Mouse (Mus musculus): ENCODE data around the gene Sdf4. TPM values are rescaled to one million over a fixed set of nuclear protein-coding genes. Genes with fewer than 3 reads are reported as not detected.

Sdf4 gene
- 156 and 162 TPM in 2 replicates for polyA plus RNA-seq (2015; fragmentation: Nextera tagmentation; extraction: Ambion mirVana)

DNA sequence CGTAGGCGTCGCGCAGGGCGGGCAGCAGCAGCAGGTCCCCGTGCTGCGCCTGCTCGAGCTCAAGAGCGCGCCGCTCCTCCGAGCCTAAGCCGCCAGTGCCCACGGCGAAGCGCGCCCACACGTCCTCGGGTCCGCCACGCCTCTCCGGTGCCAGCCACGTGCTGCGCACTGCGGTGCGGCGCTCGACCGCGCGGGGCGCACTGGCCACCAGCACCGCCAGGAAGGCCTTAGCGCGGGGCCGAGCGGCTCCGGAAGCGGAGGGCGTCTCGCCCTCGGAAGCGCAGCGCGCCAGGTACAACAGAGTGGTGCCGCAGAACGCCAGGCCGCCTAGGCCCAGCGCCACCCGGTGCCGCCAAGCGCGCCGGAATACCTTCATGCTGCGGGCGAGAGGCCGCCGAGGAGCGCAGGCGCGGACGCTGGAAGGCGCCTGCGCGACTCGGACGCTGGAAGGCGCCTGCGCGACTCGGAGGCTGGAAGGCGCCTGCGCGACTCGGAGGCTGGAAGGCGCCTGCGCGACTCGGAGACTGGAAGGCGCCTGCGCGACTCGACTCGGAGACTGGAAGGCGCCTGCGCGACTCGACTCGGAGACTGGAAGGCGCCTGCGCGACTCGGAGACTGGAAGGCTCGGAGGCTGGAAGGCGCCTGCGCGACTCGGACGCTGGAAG lies at the start of gene Sdf4, which contains the start of gene B3galt6:
Gene Sdf4, plus strand, starts transcription at position 632 of the 665 bp plus-strand sequence.
Gene B3galt6, minus strand, starts transcription at position 409 of the 665 bp plus-strand sequence.
- H3K9me3 ChIP-seq = no peaks in the 10 kb centered on the region
- H3K4me2 ChIP-seq = peak within 1 kb of the TSS; percentile 97
- 1% methylated on average over 99 of the region's 99 CpGs for WGBS
- peaks cover 32% of the 10 kb centered on the region for H3K4me1 ChIP-seq
- peak; percentile 87 for ATAC-seq (ENCODE audit: borderline replicate concordance, extremely low read depth, low FRiP score, low TSS enrichment)
- H3K27ac ChIP-seq = peak within 1 kb of the TSS; percentile 97
- H3K27me3 ChIP-seq = no peaks in the 10 kb centered on the region
- H3K9ac ChIP-seq = peak within 1 kb of the TSS; percentile 80
- peak within 1 kb of the TSS; percentile 87 for H3K4me3 ChIP-seq
- H3K36me3 ChIP-seq = peaks cover 13% of the 10 kb centered on the region

GRCm38 (mm10) chr4:155943049-155943452 lies 49.6 kb upstream of the Sdf4 start:
- H3K4me1 ChIP-seq = peaks cover 23% of the 10 kb centered on the region
- H3K27ac ChIP-seq = peak overlapping the region; percentile 89
- WGBS = under 1% methylated on average over 17 of the region's 17 CpGs
- peak overlapping the region; percentile 75 for H3K9ac ChIP-seq
- H3K9me3 ChIP-seq = no peaks in the 10 kb centered on the region
- H3K4me2 ChIP-seq = peak overlapping the region; percentile 94
- ATAC-seq (ENCODE audit: borderline replicate concordance, extremely low read depth, low FRiP score, low TSS enrichment) = peak; percentile 36
- no peaks in the 10 kb centered on the region for H3K27me3 ChIP-seq
- H3K36me3 ChIP-seq = peaks cover 7% of the 10 kb centered on the region
- H3K4me3 ChIP-seq = peak overlapping the region; percentile 98

DNA sequence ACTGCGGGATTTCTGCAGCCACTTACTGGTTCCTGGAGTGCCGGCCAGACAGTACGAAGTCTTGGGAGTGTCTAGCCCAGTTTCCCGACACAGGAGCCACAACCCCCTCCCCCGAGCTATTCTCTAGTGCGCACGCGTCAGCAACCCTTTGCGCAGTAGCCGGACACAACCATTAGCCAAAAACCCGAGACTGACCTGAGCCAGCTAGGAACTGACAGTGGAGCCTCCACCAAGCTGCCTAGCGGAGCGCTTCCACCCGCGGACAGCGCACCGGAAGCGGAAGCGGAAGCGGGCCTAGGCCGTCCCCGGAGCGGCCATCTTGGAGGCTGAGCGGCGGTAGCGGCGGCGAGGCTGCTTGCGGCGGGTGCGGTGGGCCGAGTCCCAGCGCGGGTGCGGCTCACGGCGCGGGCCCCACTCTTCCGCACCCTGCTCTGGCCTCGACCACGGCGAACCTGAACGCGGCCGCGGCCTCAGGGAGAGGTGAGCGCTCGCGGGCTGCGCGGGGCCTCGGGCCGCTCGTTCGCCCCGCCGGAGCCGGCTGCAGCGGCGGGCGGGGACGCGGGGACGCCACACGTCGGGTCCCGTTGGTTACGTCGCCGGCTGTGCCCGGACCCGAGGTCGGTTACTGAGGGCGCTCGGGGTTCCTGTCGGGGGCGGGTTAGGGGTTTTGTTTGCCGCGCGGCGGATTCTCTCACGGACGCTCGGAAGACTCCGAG lies 49.0 kb upstream of the Sdf4 start, which contains the start of gene Ube2j2:
Gene Ube2j2, plus strand, starts transcription at position 298 of the 716 bp plus-strand sequence.
- H3K4me2 ChIP-seq = peak within 1 kb of the TSS; percentile 94
- ATAC-seq (ENCODE audit: borderline replicate concordance, extremely low read depth, low FRiP score, low TSS enrichment) = peak; percentile 98
- H3K27me3 ChIP-seq = no peaks in the 10 kb centered on the region
- H3K4me3 ChIP-seq = peak within 1 kb of the TSS; percentile 98
- H3K27ac ChIP-seq = peak within 1 kb of the TSS; percentile 89
- no peaks in the 10 kb centered on the region for H3K9me3 ChIP-seq
- peaks cover 23% of the 10 kb centered on the region for H3K4me1 ChIP-seq
- H3K36me3 ChIP-seq = peaks cover 11% of the 10 kb centered on the region
- under 1% methylated on average over 79 of the region's 85 CpGs for WGBS
- peak within 1 kb of the TSS; percentile 75 for H3K9ac ChIP-seq

DNA sequence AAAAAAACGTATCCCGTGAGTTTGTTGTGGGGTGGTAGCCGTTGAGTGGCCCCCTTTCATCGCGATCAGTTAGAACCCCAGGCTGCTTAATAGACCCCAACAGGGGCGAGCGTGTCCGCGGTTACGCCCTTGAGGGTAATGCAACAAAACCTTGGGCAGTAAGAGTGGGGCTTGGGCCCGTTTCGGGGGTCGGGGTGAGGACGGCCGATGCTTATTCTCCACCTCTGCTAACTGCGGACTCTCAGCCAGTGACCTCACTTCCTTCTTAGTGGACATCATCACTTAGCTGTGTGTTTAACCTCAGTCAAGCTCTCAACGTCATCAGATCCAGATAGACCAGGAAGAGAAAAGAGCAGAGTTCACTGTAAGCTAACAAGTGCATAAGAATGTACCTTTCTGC lies 48.4 kb upstream of the Sdf4 start:
- no peak for ATAC-seq (ENCODE audit: borderline replicate concordance, extremely low read depth, low FRiP score, low TSS enrichment)
- Histone ChIP-seq H3K9ac (peak overlapping the region; percentile 75), H3K27ac (peak overlapping the region; percentile 48), H3K27me3 (no peaks in the 10 kb centered on the region), H3K4me2 (peak overlapping the region; percentile 94), H3K9me3 (no peaks in the 10 kb centered on the region), H3K4me1 (peaks cover 23% of the 10 kb centered on the region), H3K4me3 (peak overlapping the region; percentile 98), H3K36me3 (peaks cover 17% of the 10 kb centered on the region)
- WGBS = under 1% methylated on average over 17 of the region's 17 CpGs

DNA sequence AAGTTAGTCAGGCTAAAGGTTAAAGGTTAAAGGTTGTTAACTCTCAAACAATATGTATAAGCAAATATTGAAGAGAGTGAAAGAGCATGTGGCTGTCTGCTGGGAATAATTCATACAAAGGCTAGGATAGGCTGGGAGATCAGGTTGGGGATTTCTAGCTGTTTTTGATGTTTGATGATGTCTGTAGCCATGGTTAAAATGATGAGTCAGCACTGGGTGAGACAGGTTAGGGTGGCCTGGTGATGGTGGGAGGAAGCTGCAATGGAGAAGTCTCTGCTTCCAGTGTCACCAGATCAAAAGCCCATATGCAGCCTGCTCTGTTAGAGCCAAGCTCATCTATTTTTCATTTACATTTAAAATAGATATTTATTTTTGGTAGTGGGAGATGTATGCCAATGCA lies 45.6 kb upstream of the Sdf4 start:
- Histone ChIP-seq H3K4me3 (no peak overlapping the region), H3K4me1 (peaks cover 23% of the 10 kb centered on the region), H3K9ac (no peak overlapping the region), H3K27me3 (no peaks in the 10 kb centered on the region), H3K27ac (no peak overlapping the region), H3K4me2 (no peak overlapping the region), H3K36me3 (peaks cover 45% of the 10 kb centered on the region), H3K9me3 (no peaks in the 10 kb centered on the region)
- ATAC-seq (ENCODE audit: borderline replicate concordance, extremely low read depth, low FRiP score, low TSS enrichment) = no peak

DNA sequence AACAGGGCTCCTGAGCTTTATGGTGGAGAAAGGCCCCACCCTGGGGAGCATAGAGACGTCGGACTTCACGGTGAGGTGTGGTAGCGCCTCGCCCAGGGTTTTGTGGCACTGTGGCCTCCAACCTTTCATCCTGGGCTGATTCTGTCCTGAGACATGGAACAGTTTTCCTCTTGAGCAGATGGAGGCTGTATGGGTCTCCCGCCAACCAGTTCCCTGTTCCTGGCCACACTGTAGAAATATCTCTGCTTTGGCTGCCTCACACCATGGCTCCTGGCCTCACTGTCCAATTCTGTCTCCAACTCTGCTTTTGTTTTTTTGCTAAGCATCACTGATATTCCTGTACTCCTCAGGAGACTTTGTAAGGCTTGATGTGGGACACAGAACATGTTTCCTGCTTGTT lies 37.2 kb upstream of the Sdf4 start:
- Histone ChIP-seq H3K36me3 (peaks cover 81% of the 10 kb centered on the region), H3K27me3 (no peaks in the 10 kb centered on the region), H3K4me3 (no peak overlapping the region), H3K4me2 (no peak overlapping the region), H3K9ac (no peak overlapping the region), H3K9me3 (no peaks in the 10 kb centered on the region), H3K4me1 (0 out of 2 replicates have a peak, but pooled peaks cover 3% of the 10 kb centered on the region), H3K27ac (no peak overlapping the region)
- WGBS = 97% methylated on average over 6 of the region's 6 CpGs
- ATAC-seq (ENCODE audit: borderline replicate concordance, extremely low read depth, low FRiP score, low TSS enrichment) = no peak

DNA sequence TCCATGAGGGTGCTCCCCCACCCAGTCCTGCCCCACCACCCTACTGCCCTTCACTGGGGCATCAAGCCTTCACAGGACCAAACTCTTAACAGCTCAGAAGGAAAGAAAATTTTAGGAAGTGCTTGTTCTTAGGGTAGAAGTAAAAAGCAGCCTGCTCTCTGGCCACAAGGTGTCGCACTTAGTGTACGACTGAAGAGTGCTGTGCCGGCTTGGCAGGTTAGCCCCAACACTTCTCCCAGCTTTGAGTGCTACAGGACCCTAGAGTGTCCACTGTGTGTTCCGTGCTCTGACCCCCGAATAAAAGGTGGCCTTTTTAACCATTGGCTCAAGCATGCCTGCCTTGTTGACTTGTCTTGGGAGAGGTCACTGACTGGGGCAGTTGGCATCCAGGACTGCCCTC lies 33.4 kb upstream of the Sdf4 start:
- Histone ChIP-seq H3K4me1 (peaks cover 21% of the 10 kb centered on the region), H3K27ac (no peak overlapping the region), H3K27me3 (no peaks in the 10 kb centered on the region), H3K36me3 (peaks cover 44% of the 10 kb centered on the region), H3K9ac (no peak overlapping the region), H3K9me3 (no peaks in the 10 kb centered on the region), H3K4me2 (no peak overlapping the region), H3K4me3 (no peak overlapping the region)
- WGBS = 7% methylated on average over 5 of the region's 5 CpGs
- ATAC-seq (ENCODE audit: borderline replicate concordance, extremely low read depth, low FRiP score, low TSS enrichment) = no peak; the same call in 1 of the 2 replicates

GRCm38 (mm10) chr4:155962167-155962971 lies 30.3 kb upstream of the Sdf4 start, which contains the start of gene C1qtnf12:
Gene C1qtnf12, plus strand, starts transcription at chr4:155962318.
- Histone ChIP-seq H3K27me3 (no peaks in the 10 kb centered on the region), H3K9me3 (no peaks in the 10 kb centered on the region), H3K4me1 (peaks cover 21% of the 10 kb centered on the region), H3K27ac (peak within 1 kb of the TSS; percentile 18), H3K4me3 (peak within 1 kb of the TSS; percentile 49), H3K36me3 (peaks cover 32% of the 10 kb centered on the region), H3K4me2 (peak within 1 kb of the TSS; percentile 83), H3K9ac (peak within 1 kb of the TSS; percentile 53)
- WGBS = under 1% methylated on average over 39 of the region's 42 CpGs
- ATAC-seq (ENCODE audit: borderline replicate concordance, extremely low read depth, low FRiP score, low TSS enrichment) = peak; percentile 86

DNA sequence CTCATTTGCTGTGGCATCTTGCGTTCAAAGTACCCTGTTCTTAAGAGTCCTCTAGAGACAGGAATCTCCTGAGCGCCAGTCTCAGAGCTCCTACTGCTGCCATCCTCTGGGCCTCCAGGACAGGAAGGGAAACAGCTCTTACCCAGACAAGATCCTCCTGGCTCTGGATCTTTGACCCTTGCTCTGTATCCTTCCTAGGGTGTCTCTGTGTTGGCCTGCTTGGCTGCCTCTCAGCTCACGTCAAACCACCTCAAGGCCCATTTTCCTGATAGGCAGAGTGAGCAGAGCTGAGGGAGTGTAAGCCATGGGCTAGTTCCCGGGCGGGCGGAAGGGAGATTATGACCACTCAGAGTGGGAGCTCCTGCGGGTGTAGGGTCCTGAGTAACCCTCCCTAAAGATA lies 29.6 kb upstream of the Sdf4 start:
- Histone ChIP-seq H3K9ac (peak overlapping the region; percentile 53), H3K27me3 (no peaks in the 10 kb centered on the region), H3K4me2 (peak overlapping the region; percentile 83), H3K27ac (no peak overlapping the region), H3K36me3 (peaks cover 24% of the 10 kb centered on the region; the same call in 1 of the 2 replicates), H3K4me3 (peak overlapping the region; percentile 49), H3K4me1 (peaks cover 21% of the 10 kb centered on the region), H3K9me3 (no peaks in the 10 kb centered on the region)
- 60% methylated on average over 7 of the region's 7 CpGs for WGBS
- no peak for ATAC-seq (ENCODE audit: borderline replicate concordance, extremely low read depth, low FRiP score, low TSS enrichment)

DNA sequence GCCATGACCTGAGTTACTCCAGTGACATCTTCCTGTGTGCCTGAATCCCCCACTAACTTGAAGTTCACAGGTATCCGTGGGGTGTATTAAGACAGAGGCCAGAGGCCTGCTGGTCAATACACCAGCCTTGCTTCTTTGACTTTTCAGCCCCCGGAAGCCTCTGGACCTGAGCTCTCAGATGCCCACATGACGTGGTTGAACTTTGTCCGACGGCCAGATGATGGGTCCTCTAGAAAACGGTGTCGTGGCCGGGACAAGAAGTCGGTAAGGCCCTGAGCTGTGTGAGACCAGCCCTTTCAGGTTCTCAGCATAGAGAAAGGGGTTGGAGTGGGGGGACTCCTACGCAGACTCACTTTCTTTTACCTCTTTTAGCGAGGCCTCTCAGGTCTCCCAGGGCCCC lies 28.3 kb upstream of the Sdf4 start:
- no peak for ATAC-seq (ENCODE audit: borderline replicate concordance, extremely low read depth, low FRiP score, low TSS enrichment)
- Histone ChIP-seq H3K4me3 (no peak overlapping the region), H3K36me3 (peaks cover 17% of the 10 kb centered on the region; the same call in 1 of the 2 replicates), H3K9ac (no peak overlapping the region), H3K27me3 (no peaks in the 10 kb centered on the region), H3K4me2 (no peak overlapping the region), H3K4me1 (peaks cover 19% of the 10 kb centered on the region), H3K27ac (no peak overlapping the region), H3K9me3 (no peaks in the 10 kb centered on the region)
- 84% methylated on average over 11 of the region's 11 CpGs for WGBS

- Histone ChIP-seq H3K9me3 (no peaks in the 10 kb centered on the region), H3K27me3 (no peaks in the 10 kb centered on the region), H3K4me2 (no peak overlapping the region), H3K4me3 (no peak overlapping the region), H3K27ac (no peak overlapping the region), H3K36me3 (peaks cover 17% of the 10 kb centered on the region; the same call in 1 of the 2 replicates), H3K9ac (no peak overlapping the region), H3K4me1 (no peaks in the 10 kb centered on the region)
- ATAC-seq (ENCODE audit: borderline replicate concordance, extremely low read depth, low FRiP score, low TSS enrichment) = no peak
- 66% methylated on average over 13 of the region's 13 CpGs for WGBS
These were observed 23.5 kb upstream of the Sdf4 start for GRCm38 (mm10) chr4:155969043-155969653.
